Mouse (Mus musculus): Measurements from ENCODE around the gene Ccdc170.

DNA sequence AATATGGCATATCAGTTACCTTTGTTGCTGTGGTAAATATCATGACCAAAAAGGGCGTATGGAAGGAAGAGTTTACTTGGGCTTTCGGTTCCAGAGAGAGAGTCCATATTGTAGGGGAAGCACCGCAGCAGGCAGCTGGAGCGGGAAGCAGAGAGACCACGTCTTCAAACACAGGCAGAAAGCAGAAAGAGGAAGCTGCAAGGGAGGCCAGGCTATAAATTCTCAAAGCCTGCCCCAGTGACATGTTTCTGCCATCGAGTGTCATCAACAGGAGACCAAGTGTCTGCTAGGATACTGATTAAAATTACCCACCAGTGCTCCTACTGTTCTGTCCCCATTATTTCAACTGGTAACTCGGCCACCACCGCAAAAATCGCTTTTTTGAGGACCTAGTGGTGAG is 2.7 kb downstream of the Ccdc170 start:
- TF ChIP-seq CTCF (IDR thresholded peaks at IDR 0.05; ENCODE audit: insufficient read depth, low read depth, low read length): no peak
- TF ChIP-seq POLR2A (IDR thresholded peaks at IDR 0.05; ENCODE audit: insufficient read depth, low read depth, low read length): no peak
